Mouse (Mus musculus): ENCODE measurements at regions not wholly inside any gene's neighbourhood (a gene's known extent, or its start where the extent isn't known, plus 50 kb on each side); places are given as distances from the start of the nearest gene placed in this dataset.

DNA sequence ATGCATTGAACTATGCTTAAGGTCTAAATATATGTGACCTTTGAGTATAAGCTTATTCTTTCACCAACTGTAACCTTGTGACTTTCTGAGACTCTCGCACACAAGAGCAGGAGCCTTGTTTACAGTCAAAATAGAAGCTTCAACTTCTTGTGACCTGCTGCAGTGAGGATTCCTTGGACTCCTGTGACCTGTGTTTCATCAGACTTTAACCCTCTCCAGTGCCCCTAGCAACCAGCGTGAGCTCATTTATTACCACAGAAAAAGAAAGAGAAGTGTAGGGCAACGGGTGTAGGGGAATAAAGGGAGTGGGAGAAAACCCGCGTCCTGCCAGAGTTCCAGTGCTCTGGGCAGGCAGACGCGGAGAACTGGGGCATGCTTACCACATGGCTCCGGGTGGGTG, 52.3 kb upstream of the Ptgfr start:
- no peak overlapping the region for H3K27ac ChIP-seq
- intact Hi-C loops (cut with DNase I) = no loop called here
- no peak for TF ChIP-seq CTCF (IDR thresholded peaks at IDR 0.05)

More for the DNA sequence above, 52.3 kb upstream of the Ptgfr start:
- no peak for DNase-seq (ENCODE audit: extremely low spot score in 1 of 2, low spot score in 2 of 2)
- H3K4me3 ChIP-seq = no peak overlapping the region
